Mouse (Mus musculus) kidney, postnatal 14 days (tissue): ENCODE measurements at regions not wholly inside any gene's neighbourhood (a gene's known extent, or its start where the extent isn't known, plus 50 kb on each side); places are given as distances from the start of the nearest gene placed in this dataset.

Source experiments
- DNase-seq: peaks from one replicate; pipeline ENCODE4 v3.0.0; 2022; ENCODE audit warnings: mixed read lengths

- no peak for DNase-seq
These were observed 117.7 kb upstream of the Kcnip4 start for GRCm38 (mm10) chr5:49642439-49642838.

GRCm38 (mm10) chr5:49641206-49641830 is 116.6 kb upstream of the Kcnip4 start:
- DNase-seq = no peak

- DNase-seq = no peak
These were observed 114.9 kb upstream of the Kcnip4 start for GRCm38 (mm10) chr5:49639637-49640036.

- no peak for DNase-seq
These were observed 95.4 kb upstream of the Kcnip4 start for GRCm38 (mm10) chr5:49620152-49620551.

- DNase-seq = no peak
These were observed 82.1 kb upstream of the Kcnip4 start for GRCm38 (mm10) chr5:49606761-49607160.

- no peak for DNase-seq
These were observed 56.1 kb upstream of the Kcnip4 start for GRCm38 (mm10) chr5:49580777-49581176.

- DNase-seq = no peak
These were observed 51.2 kb upstream of the Kcnip4 start for GRCm38 (mm10) chr5:49575901-49576300.
